Mouse (Mus musculus) megakaryocyte, embryonic 14.5 days (primary cell): ENCODE data around the gene Ubp1. TPM values are rescaled to one million over a fixed set of nuclear protein-coding genes. Genes with fewer than 3 reads are reported as not detected.
A peak's percentile ranks its signal among the peaks of the same experiment; 100 is the strongest.

Experiments used
- H3K27me3 ChIP-seq: replicated peaks from 2 replicates; pipeline ENCODE3; 2012; ENCODE audit warnings: inconsistent platforms
- H3K36me3 ChIP-seq: replicated peaks from 2 replicates; pipeline ENCODE3; 2012; ENCODE audit warnings: low read length, inconsistent platforms, mixed read lengths
- H3K4me1 ChIP-seq: 2 replicates; pipeline ENCODE4 v1.6.1; 2012; ENCODE audit warnings: inconsistent platforms
- H3K4me3 ChIP-seq: replicated peaks from 2 replicates; pipeline ENCODE3; 2012; ENCODE audit warnings: moderate library complexity, mild to moderate bottlenecking, inconsistent platforms
- H3K9me3 ChIP-seq: 2 replicates; pipeline ENCODE4 v1.6.1; 2012; ENCODE audit warnings: inconsistent platforms
- FLI1 ChIP-seq: IDR thresholded peaks from 2 replicates; pipeline ENCODE4 v1.6.1; 2012; ENCODE audit warnings: low read length, inconsistent platforms, mixed read lengths
- GATA1 ChIP-seq: IDR thresholded peaks from 3 replicates; pipeline ENCODE4 v1.6.1; 2012; ENCODE audit warnings: mixed read lengths, low read length, inconsistent platforms, borderline replicate concordance
- polyA plus RNA-seq: library from polyadenylated mRNA; stranded (reverse); fragments of >175 nt; gene quantifications from 2 replicates; pipeline ENCODE4 v1.2.3, GENCODE M21; 2012; ENCODE audit warnings: low replicate concordance; ENCODE audit not compliant: insufficient read depth

Gene Ubp1
- polyA plus RNA-seq, 1 experiment: 19.9 TPM

GRCm38 (mm10) chr9:113978656-113979055, 47.9 kb downstream of the Ubp1 start:
- peaks cover 5% of the 10 kb centered on the region; the same call in 1 of the 2 replicates for H3K9me3 ChIP-seq
- peaks cover 66% of the 10 kb centered on the region for H3K4me1 ChIP-seq
- peak overlapping the region; percentile 62 for H3K4me3 ChIP-seq
- TF ChIP-seq FLI1: no peak
- TF ChIP-seq GATA1: no peak
- H3K36me3 ChIP-seq: peaks cover 89% of the 10 kb centered on the region
- H3K27me3 ChIP-seq: no peaks in the 10 kb centered on the region

- H3K4me1 ChIP-seq: peaks cover 70% of the 10 kb centered on the region
- no peaks in the 10 kb centered on the region for H3K27me3 ChIP-seq
- peak overlapping the region; percentile 1 for H3K4me3 ChIP-seq
- H3K9me3 ChIP-seq: peaks cover 5% of the 10 kb centered on the region; the same call in 1 of the 2 replicates
- peaks cover 89% of the 10 kb centered on the region for H3K36me3 ChIP-seq
- TF ChIP-seq GATA1: no peak
- TF ChIP-seq FLI1: no peak
Measured at GRCm38 (mm10) chr9:113979356-113979755, 48.6 kb downstream of the Ubp1 start.

- Histone ChIP-seq H3K36me3 (peaks cover 77% of the 10 kb centered on the region), H3K4me1 (peaks cover 81% of the 10 kb centered on the region), H3K27me3 (peaks cover 1% of the 10 kb centered on the region), H3K4me3 (no peak overlapping the region), H3K9me3 (peaks cover 4% of the 10 kb centered on the region; the same call in 1 of the 2 replicates)
- TF ChIP-seq GATA1 (no peak), FLI1 (no peak)
Measured at GRCm38 (mm10) chr9:113981099-113981880, 50.6 kb downstream of the Ubp1 start.

- H3K36me3 ChIP-seq: peaks cover 65% of the 10 kb centered on the region
Measured at GRCm38 (mm10) chr9:113982451-113982850, 51.7 kb downstream of the Ubp1 start.

GRCm38 (mm10) chr9:113982883-113983670, 52.3 kb downstream of the Ubp1 start:
- peaks cover 73% of the 10 kb centered on the region for H3K4me1 ChIP-seq
- peaks cover 59% of the 10 kb centered on the region for H3K36me3 ChIP-seq
- no peaks in the 10 kb centered on the region for H3K9me3 ChIP-seq
- no peak overlapping the region for H3K4me3 ChIP-seq
- H3K27me3 ChIP-seq: peaks cover 5% of the 10 kb centered on the region
- TF ChIP-seq FLI1: no peak

More at GRCm38 (mm10) chr9:113982451-113982850, 51.7 kb downstream of the Ubp1 start:
- peaks cover 78% of the 10 kb centered on the region for H3K4me1 ChIP-seq
- TF ChIP-seq GATA1 (no peak), FLI1 (no peak)
- no peak overlapping the region for H3K4me3 ChIP-seq
- peaks cover 5% of the 10 kb centered on the region for H3K27me3 ChIP-seq
- no peaks in the 10 kb centered on the region for H3K9me3 ChIP-seq

GRCm38 (mm10) chr9:113984946-113985620, 54.3 kb downstream of the Ubp1 start:
- H3K27me3 ChIP-seq: peaks cover 5% of the 10 kb centered on the region
- peaks cover 53% of the 10 kb centered on the region for H3K4me1 ChIP-seq
- H3K36me3 ChIP-seq: peaks cover 39% of the 10 kb centered on the region
- H3K9me3 ChIP-seq: no peaks in the 10 kb centered on the region
- TF ChIP-seq GATA1 (no peak), FLI1 (no peak)
- H3K4me3 ChIP-seq: no peak overlapping the region

- no peaks in the 10 kb centered on the region for H3K9me3 ChIP-seq
- no peaks in the 10 kb centered on the region for H3K36me3 ChIP-seq
- peaks cover 13% of the 10 kb centered on the region for H3K27me3 ChIP-seq
- H3K4me3 ChIP-seq: peak overlapping the region; percentile 85
- TF ChIP-seq GATA1 (no peak), FLI1 (no peak)
- H3K4me1 ChIP-seq: peaks cover 16% of the 10 kb centered on the region
Measured at GRCm38 (mm10) chr9:113990547-113991248, 60.0 kb downstream of the Ubp1 start.

GRCm38 (mm10) chr9:113992810-113993209, 62.1 kb downstream of the Ubp1 start:
- Histone ChIP-seq H3K4me3 (no peak overlapping the region), H3K27me3 (peaks cover 9% of the 10 kb centered on the region), H3K9me3 (peaks cover 4% of the 10 kb centered on the region; the same call in 1 of the 2 replicates), H3K36me3 (no peaks in the 10 kb centered on the region), H3K4me1 (peaks cover 12% of the 10 kb centered on the region)
- TF ChIP-seq FLI1 (no peak), GATA1 (no peak)

- peaks cover 2% of the 10 kb centered on the region for H3K27me3 ChIP-seq
- H3K9me3 ChIP-seq: peaks cover 29% of the 10 kb centered on the region
- peaks cover 4% of the 10 kb centered on the region for H3K36me3 ChIP-seq
- no peaks in the 10 kb centered on the region for H3K4me1 ChIP-seq
- TF ChIP-seq GATA1 (no peak), FLI1 (no peak)
- H3K4me3 ChIP-seq: no peak overlapping the region
Measured at GRCm38 (mm10) chr9:113998311-113998710, 67.6 kb downstream of the Ubp1 start.
